Mouse (Mus musculus) embryonic facial prominence, embryonic 11.5 days (tissue): ENCODE results near the gene Prss48. TPM values are rescaled to one million over a fixed set of nuclear protein-coding genes. Genes with fewer than 3 reads are reported as not detected.

ENCODE experiments used
- ATAC-seq: fragments of 200-750 bp; cut with Nextera tagmentation; replicated peaks from 2 replicates; pipeline ENCODE4 v1.8.0; 2017; ENCODE audit warnings: low read depth; ENCODE audit not compliant: insufficient number of reproducible peaks, low FRiP score, low TSS enrichment
- DNase-seq: peaks from one replicate; pipeline ENCODE4 v3.0.0-alpha.2; 2015; ENCODE audit warnings: low spot score
- H3K27ac ChIP-seq: fragments of 300-500 bp; sonication (generic); replicated peaks from 2 replicates; pipeline ENCODE4 v1.5.1; 2014; ENCODE audit warnings: mild to moderate bottlenecking, low read depth, low read length, control low read depth
- H3K27me3 ChIP-seq: fragments of 300-500 bp; sonication (generic); 2 replicates; pipeline ENCODE4 v1.6.1; 2014; ENCODE audit warnings: mild to moderate bottlenecking, low read length, moderate library complexity, mixed read lengths; ENCODE audit not compliant: control insufficient read depth, insufficient read depth
- H3K36me3 ChIP-seq: fragments of 300-500 bp; sonication (generic); replicated peaks from 2 replicates; pipeline ENCODE4 v1.6.1; 2014; ENCODE audit warnings: low read depth, mild to moderate bottlenecking, low read length, moderate library complexity, mixed read lengths; ENCODE audit not compliant: control insufficient read depth, insufficient read depth
- H3K4me1 ChIP-seq: fragments of 300-500 bp; sonication (generic); 2 replicates; pipeline ENCODE4 v1.6.1; 2014; ENCODE audit warnings: low read length, mixed read lengths; ENCODE audit not compliant: control insufficient read depth, insufficient read depth
- H3K4me2 ChIP-seq: fragments of 300-500 bp; sonication (generic); 2 replicates; pipeline ENCODE4 v1.6.1; 2014; ENCODE audit warnings: low read depth, mild to moderate bottlenecking, control low read depth, low read length, moderate library complexity
- H3K4me3 ChIP-seq: fragments of 300-500 bp; sonication (generic); 2 replicates; pipeline ENCODE4 v1.5.1; 2014; ENCODE audit warnings: low read depth, low read length, control low read depth
- H3K9ac ChIP-seq: fragments of 300-500 bp; sonication (generic); replicated peaks from 2 replicates; pipeline ENCODE4 v1.6.1; 2014; ENCODE audit warnings: mild to moderate bottlenecking, control low read depth, low read length
- H3K9me3 ChIP-seq: fragments of 300-500 bp; sonication (generic); replicated peaks from 2 replicates; pipeline ENCODE4 v1.6.1; 2016; ENCODE audit warnings: mild to moderate bottlenecking, low read length, inconsistent platforms, mixed read lengths; ENCODE audit not compliant: control insufficient read depth
- WGBS: fragments of 180-500 bp; shearing (Covaris S2); extraction: QIAGEN DNeasy Blood & Tissue Kit; methylation state at CpG from one replicate; pipeline ENCODE4 v1.1.7; 2014; 5-methylcytosine and 5-hydroxymethylcytosine counted together
- polyA plus RNA-seq: library from polyadenylated mRNA; unstranded; fragments of >200 nt; fragmentation: Nextera tagmentation; extraction: Ambion mirVana; gene quantifications from 2 replicates; pipeline ENCODE4 v1.2.1, GENCODE M21; 2014

The Prss48 gene
- polyA plus RNA-seq, 1 experiment from 2014 or later: not detected

DNA sequence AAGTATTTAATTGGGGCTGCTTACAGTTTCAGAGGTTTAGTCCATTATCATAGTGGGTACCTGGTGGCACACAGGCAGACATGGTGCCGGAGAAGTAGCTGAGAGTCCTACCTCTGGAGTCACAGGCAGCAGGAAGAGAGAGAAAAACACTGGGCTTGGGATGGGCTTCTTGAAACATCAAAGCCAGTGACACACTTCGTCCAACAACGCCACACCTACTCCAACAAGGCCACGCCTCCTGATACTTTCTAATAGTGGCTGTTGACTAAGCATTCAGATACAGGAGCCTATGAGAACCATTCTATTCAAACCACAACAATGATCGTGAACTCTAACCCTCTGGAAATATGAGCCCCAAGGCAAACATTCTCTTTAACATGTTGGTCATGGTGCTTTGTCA, 46.6 kb downstream of the Prss48 start:
- no peak overlapping the region for H3K9ac ChIP-seq
- H3K4me3 ChIP-seq: no peak overlapping the region
- no peaks in the 10 kb centered on the region for H3K27me3 ChIP-seq
- WGBS: 85% methylated on average over 5 of the region's 5 CpGs
- H3K4me1 ChIP-seq: no peaks in the 10 kb centered on the region
- no peaks in the 10 kb centered on the region for H3K9me3 ChIP-seq
- DNase-seq (no peak), ATAC-seq (no peak)
- H3K27ac ChIP-seq: no peak overlapping the region
- no peaks in the 10 kb centered on the region for H3K36me3 ChIP-seq
- H3K4me2 ChIP-seq: no peak overlapping the region

- H3K4me3 ChIP-seq: no peak overlapping the region
- no peak overlapping the region for H3K4me2 ChIP-seq
- H3K27ac ChIP-seq: no peak overlapping the region
- ATAC-seq (no peak), DNase-seq (no peak)
- no peaks in the 10 kb centered on the region for H3K4me1 ChIP-seq
- no peak overlapping the region for H3K9ac ChIP-seq
- 96% methylated on average over 9 of the region's 9 CpGs for WGBS
- H3K27me3 ChIP-seq: no peaks in the 10 kb centered on the region
- H3K9me3 ChIP-seq: no peaks in the 10 kb centered on the region
- no peaks in the 10 kb centered on the region for H3K36me3 ChIP-seq
Measured at GRCm38 (mm10) chr3:85955269-85955668, 47.0 kb downstream of the Prss48 start.

DNA sequence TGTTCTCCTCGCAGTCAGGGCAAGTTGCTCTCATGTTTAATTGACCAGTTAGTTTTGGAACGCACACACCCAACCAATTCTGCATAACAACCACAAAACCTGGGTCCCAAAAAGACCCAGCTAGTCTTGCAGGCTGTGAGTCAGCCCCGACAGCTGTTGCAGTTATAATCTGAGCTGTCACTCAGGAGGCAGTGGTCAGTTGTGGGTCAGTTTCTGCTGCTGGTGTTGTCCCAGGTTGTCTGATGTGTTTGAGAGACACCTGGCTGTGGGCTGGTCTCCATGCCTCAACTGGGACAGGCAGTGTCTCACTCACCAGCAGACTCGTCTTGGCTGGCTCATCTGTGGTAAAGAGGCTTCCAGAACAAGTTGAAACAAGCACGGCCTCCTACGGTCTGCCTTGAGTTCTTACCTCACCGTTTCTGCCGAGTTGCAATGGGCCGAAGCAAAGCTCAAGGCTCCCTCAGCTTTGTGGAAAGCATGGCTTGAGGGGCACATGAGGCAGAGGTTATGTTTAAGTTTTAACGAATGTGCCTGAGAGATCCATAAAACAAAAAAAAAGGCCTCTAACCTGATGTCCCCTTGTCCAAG, 49.5 kb downstream of the Prss48 start:
- Histone ChIP-seq H3K4me1 (no peaks in the 10 kb centered on the region), H3K9me3 (no peaks in the 10 kb centered on the region), H3K27me3 (no peaks in the 10 kb centered on the region), H3K36me3 (no peaks in the 10 kb centered on the region), H3K4me2 (no peak overlapping the region), H3K9ac (no peak overlapping the region), H3K4me3 (no peak overlapping the region), H3K27ac (no peak overlapping the region)
- ATAC-seq (no peak), DNase-seq (no peak)
- 85% methylated on average over 10 of the region's 10 CpGs for WGBS

DNA sequence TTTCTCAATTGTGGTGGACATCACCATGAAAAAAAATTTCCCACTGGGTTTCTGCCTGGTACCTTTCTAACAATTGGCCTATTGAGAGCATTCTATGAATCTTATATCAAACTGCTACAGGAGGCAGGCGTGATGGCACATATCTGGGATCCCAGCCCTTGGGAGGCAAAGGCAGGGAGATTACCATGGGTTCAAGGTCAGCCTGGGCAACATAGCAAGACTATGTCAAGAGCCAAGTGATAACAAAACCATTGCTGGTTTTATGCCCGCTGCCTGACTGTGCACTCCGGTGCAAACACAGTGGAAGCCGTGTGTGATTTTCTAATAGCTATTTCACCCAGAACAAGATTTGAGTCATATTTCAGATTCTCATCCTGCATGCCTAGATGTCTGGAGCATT, 51.4 kb downstream of the Prss48 start:
- DNase-seq: no peak
- Histone ChIP-seq H3K27me3 (no peaks in the 10 kb centered on the region), H3K36me3 (no peaks in the 10 kb centered on the region), H3K9ac (no peak overlapping the region), H3K4me1 (no peaks in the 10 kb centered on the region), H3K9me3 (no peaks in the 10 kb centered on the region), H3K4me3 (no peak overlapping the region), H3K4me2 (no peak overlapping the region), H3K27ac (no peak overlapping the region)
- no peak for ATAC-seq
- 83% methylated on average over 4 of the region's 4 CpGs for WGBS

Other genes starting within 250 kb of the Prss48 start
- gene Fam160a1, start 185.2 kb downstream of the Prss48 start, polyA plus RNA-seq: 1.6 TPM in 2 replicates
- gene Glt28d2, start 115.0 kb downstream of the Prss48 start, polyA plus RNA-seq: 0.86 and 0.94 TPM in 2 replicates
- gene Gm37240, start 115.0 kb downstream of the Prss48 start, polyA plus RNA-seq: 2.0 and 3.2 TPM in 2 replicates
- gene Sh3d19, start 31.4 kb downstream of the Prss48 start, polyA plus RNA-seq: 15.7 and 20.0 TPM in 2 replicates
- gene Rps3a1, start 140.2 kb upstream of the Prss48 start, polyA plus RNA-seq: 1,393 and 1,448 TPM in 2 replicates
- gene Lrba, start 222.2 kb upstream of the Prss48 start, polyA plus RNA-seq: 8.9 and 10.2 TPM in 2 replicates